Mouse (Mus musculus): Measurements from ENCODE around the gene Cpeb1. TPM values are rescaled to one million over a fixed set of nuclear protein-coding genes. Genes with fewer than 3 reads are reported as not detected.

The Cpeb1 gene
- total RNA-seq (2021) (10 to 100 TPM; 13.0 to 13.6 TPM), polyA plus RNA-seq (2012; rRNA removed) (26.1 and 34.7 TPM in 2 replicates)
- long read RNA-seq, partial matches to known transcripts: 1 of 5 reads
- long read RNA-seq, other reads (novel, unspliced or antisense): 4 of 5 reads

DNA sequence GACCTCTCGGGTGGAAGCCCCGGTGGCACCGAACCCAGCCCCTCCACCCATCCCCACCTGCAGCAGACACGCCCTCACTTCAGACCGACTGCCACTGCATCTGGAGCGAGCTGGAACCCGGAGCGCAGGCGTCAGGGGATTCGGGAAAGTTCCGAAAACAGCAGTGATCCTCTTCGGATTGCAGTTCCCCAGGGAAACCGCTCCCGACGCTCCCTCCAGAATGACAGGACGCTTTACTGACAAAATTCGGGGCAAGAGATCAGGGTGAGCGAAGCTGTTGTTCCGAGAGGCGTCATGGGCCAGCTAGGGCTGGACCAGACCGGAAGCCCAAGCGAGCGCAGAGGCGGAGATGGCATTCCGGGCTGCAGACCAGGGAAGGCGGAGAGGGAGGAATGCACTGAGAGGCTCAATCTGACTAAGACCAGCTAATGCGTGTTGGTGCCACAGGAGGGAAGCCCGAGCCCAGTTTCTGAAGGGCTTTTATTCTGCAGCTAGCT lies at the start of gene Cpeb1:
Gene Cpeb1 (minus strand): TSS at position 311 of the 497 bp plus-strand sequence.
- Histone ChIP-seq H3K4me3 (peak within 1 kb of the TSS; percentile 53), H3K36me3 (ENCODE audit: control insufficient read depth, insufficient read depth, low read length) (no peaks in the 10 kb centered on the region), H3K27ac (peak within 1 kb of the TSS; percentile 67), H3K79me2 (replicated peaks; ENCODE audit: control insufficient read depth, insufficient read depth, low read length) (no peaks in the 10 kb centered on the region), H3K9ac (ENCODE audit: low read depth, low read length) (peak within 1 kb of the TSS; percentile 65), H3K27me3 (ENCODE audit: control insufficient read depth, insufficient read depth, low read length) (peaks cover 11% of the 10 kb centered on the region), H3K4me1 (ENCODE audit: control insufficient read depth, insufficient read depth, low read length) (no peaks in the 10 kb centered on the region)
- intact Hi-C loops (cut with DNase I): loop anchor here (5.0 kb wide), 1 partner anchor 117 kb away; the partner anchor contains the start of gene Whamm
- TF ChIP-seq EP300 (IDR thresholded peaks at IDR 0.05; ENCODE audit: insufficient read depth, low read depth, low read length): 0 out of 2 replicates have a peak, but pooled peaks have one; percentile 37
- 0 out of 2 replicates have a peak, but pooled peaks have one; percentile 35 for TF ChIP-seq POLR2A (IDR thresholded peaks at IDR 0.05; ENCODE audit: insufficient read depth, low read depth, low read length)
- peak; percentile 66 for TF ChIP-seq CTCF (IDR thresholded peaks at IDR 0.05)
- DNase-seq: peak; percentile 74 to 81
- WGBS: under 1% methylated on average over 28 of the region's 28 CpGs

DNA sequence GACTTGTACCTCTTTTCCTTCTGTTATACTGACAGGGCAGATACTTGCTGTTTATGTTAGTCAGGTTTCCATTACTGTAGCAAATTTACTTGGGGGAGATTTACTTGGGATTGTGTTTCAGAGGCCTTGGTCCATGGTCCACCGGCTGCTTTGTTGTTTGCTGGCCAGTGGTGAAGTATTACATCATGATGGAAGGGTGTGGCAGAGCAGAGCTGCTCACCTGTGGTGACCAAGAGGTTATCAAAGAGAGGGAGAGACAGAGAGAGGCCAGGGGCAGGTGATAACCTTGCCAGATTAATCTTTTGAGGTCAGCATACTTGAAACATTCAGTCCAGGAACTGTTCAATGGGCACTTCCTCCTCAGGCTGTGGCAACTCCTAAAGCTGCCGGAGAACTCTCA lies 45.8 kb upstream of the Cpeb1 start:
- no peak for DNase-seq
- Histone ChIP-seq H3K9ac (ENCODE audit: low read depth, low read length) (no peak overlapping the region), H3K4me3 (no peak overlapping the region), H3K27me3 (ENCODE audit: control insufficient read depth, insufficient read depth, low read length) (no peaks in the 10 kb centered on the region), H3K79me2 (replicated peaks; ENCODE audit: control insufficient read depth, insufficient read depth, low read length) (no peaks in the 10 kb centered on the region), H3K36me3 (ENCODE audit: control insufficient read depth, insufficient read depth, low read length) (no peaks in the 10 kb centered on the region), H3K27ac (no peak overlapping the region), H3K4me1 (ENCODE audit: control insufficient read depth, insufficient read depth, low read length) (no peaks in the 10 kb centered on the region)
- WGBS: 59% methylated on average over 2 of the region's 2 CpGs
- TF ChIP-seq POLR2A (IDR thresholded peaks at IDR 0.05; ENCODE audit: insufficient read depth, low read depth, low read length) (no peak), EP300 (IDR thresholded peaks at IDR 0.05; ENCODE audit: insufficient read depth, low read depth, low read length) (no peak), CTCF (IDR thresholded peaks at IDR 0.05) (no peak)
- intact Hi-C loops (cut with DNase I): no loop called here

DNA sequence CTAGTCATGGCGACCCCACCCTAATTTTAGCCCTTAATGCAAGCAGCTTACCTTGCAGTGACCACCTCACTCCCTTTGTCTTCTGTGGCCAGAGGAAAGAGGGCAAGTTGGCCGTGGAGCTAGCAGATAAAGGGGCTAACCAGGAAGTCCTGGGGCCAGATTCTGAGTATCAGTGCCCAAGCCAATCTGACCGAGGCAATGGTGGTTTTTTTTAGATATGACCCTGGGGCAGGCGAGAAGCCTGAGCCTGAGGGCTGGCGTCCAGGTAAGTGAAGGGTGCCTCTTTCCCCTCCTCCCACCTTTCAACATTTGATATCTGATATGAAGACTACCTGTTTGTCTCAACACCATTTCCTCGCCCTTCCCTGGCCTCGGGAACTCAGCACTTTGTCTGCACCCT lies 42.9 kb upstream of the Cpeb1 start, which contains the start of gene BC048679:
Gene BC048679 (minus strand): TSS at position 101 of the 400 bp plus-strand sequence.
- no peak within 1 kb of the TSS for H3K9ac ChIP-seq (ENCODE audit: low read depth, low read length)
- WGBS: 34% methylated on average over 7 of the region's 7 CpGs
- H3K4me3 ChIP-seq: no peak within 1 kb of the TSS
- no peak within 1 kb of the TSS for H3K27ac ChIP-seq
- 0 out of 2 replicates have a peak, but pooled peaks cover 2% of the 10 kb centered on the region for H3K27me3 ChIP-seq (ENCODE audit: control insufficient read depth, insufficient read depth, low read length)
- no peaks in the 10 kb centered on the region for H3K4me1 ChIP-seq (ENCODE audit: control insufficient read depth, insufficient read depth, low read length)
- no peak for DNase-seq
- TF ChIP-seq POLR2A (IDR thresholded peaks at IDR 0.05; ENCODE audit: insufficient read depth, low read depth, low read length) (no peak), EP300 (IDR thresholded peaks at IDR 0.05; ENCODE audit: insufficient read depth, low read depth, low read length) (no peak), CTCF (IDR thresholded peaks at IDR 0.05) (no peak)
- intact Hi-C loops (cut with DNase I): no loop called here
- H3K79me2 ChIP-seq (replicated peaks; ENCODE audit: control insufficient read depth, insufficient read depth, low read length): no peaks in the 10 kb centered on the region
- no peaks in the 10 kb centered on the region for H3K36me3 ChIP-seq (ENCODE audit: control insufficient read depth, insufficient read depth, low read length)

DNA sequence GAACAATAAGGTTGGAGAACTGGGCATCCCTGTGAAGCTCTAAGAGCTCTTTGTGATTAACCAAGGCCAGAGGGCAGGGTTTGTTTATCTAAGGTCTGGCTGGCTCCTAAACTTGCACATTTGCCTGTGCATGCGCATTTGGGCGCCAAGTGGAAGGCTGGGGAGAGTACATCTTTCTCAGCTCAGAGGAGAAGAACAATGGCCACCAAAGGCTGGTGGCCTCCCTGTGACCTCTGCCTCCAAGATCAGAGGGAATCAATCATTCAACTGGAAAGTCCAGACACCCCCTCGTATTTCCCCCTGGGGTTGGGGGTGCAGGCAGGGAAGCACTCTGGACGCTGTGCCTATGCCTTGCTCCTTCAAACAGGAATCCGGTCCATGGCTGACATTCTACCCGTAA lies 41.9 kb upstream of the Cpeb1 start:
- 46% methylated on average over 6 of the region's 6 CpGs for WGBS
- H3K79me2 ChIP-seq (replicated peaks; ENCODE audit: control insufficient read depth, insufficient read depth, low read length): no peaks in the 10 kb centered on the region
- H3K27me3 ChIP-seq (ENCODE audit: control insufficient read depth, insufficient read depth, low read length): 0 out of 2 replicates have a peak, but pooled peaks cover 2% of the 10 kb centered on the region
- TF ChIP-seq EP300 (IDR thresholded peaks at IDR 0.05; ENCODE audit: insufficient read depth, low read depth, low read length) (no peak), POLR2A (IDR thresholded peaks at IDR 0.05; ENCODE audit: insufficient read depth, low read depth, low read length) (no peak), CTCF (IDR thresholded peaks at IDR 0.05) (no peak)
- no peaks in the 10 kb centered on the region for H3K36me3 ChIP-seq (ENCODE audit: control insufficient read depth, insufficient read depth, low read length)
- intact Hi-C loops (cut with DNase I): no loop called here
- DNase-seq: no peak
- no peak overlapping the region for H3K27ac ChIP-seq
- no peak overlapping the region for H3K9ac ChIP-seq (ENCODE audit: low read depth, low read length)
- H3K4me1 ChIP-seq (ENCODE audit: control insufficient read depth, insufficient read depth, low read length): no peaks in the 10 kb centered on the region
- no peak overlapping the region for H3K4me3 ChIP-seq

DNA sequence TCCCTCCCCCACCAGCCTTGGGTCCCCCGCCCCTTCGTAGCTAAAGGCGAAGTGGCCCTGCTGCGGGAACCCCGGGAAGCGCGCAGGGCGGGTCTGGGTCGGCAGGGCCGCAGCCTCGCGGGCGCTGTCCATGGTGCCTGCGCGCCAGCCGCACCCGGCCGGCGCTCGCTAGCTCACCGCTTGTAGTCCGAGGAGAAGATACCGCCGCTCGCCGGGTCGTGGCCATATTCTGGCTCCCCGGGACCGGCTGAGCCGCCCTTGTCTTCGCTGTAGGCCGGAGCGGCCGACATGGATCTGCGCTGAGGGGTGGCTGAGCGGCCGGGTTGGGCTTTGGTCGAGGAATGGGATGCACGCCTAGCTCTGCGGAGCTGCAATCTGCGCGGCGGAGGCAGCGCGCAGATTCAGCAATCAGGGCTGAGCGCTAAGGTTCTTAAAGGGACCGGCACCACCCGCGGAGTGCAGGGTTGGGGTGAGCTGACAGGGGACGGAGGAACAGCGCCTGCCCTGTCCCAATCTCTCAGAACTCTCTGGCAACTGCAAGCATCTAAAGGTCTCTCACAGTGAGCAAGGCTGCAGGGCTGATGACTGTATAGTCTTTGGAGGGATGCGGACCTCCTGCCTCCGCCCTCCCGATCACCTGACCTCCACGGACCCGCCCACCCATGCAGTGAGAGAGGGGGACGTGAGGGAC lies 38.2 kb upstream of the Cpeb1 start, which contains the start of gene Ap3b2:
Gene Ap3b2 (minus strand): TSS at position 595 of the 691 bp plus-strand sequence.
- intact Hi-C loops (cut with DNase I): no loop called here
- Histone ChIP-seq H3K4me3 (peak within 1 kb of the TSS; percentile 29; the same call in 1 of the 2 replicates), H3K36me3 (ENCODE audit: control insufficient read depth, insufficient read depth, low read length) (no peaks in the 10 kb centered on the region), H3K9ac (ENCODE audit: low read depth, low read length) (no peak within 1 kb of the TSS), H3K79me2 (replicated peaks; ENCODE audit: control insufficient read depth, insufficient read depth, low read length) (no peaks in the 10 kb centered on the region), H3K27me3 (ENCODE audit: control insufficient read depth, insufficient read depth, low read length) (0 out of 2 replicates have a peak, but pooled peaks cover 2% of the 10 kb centered on the region), H3K4me1 (ENCODE audit: control insufficient read depth, insufficient read depth, low read length) (no peaks in the 10 kb centered on the region), H3K27ac (no peak within 1 kb of the TSS)
- 1% methylated on average over 56 of the region's 57 CpGs for WGBS
- TF ChIP-seq POLR2A (IDR thresholded peaks at IDR 0.05; ENCODE audit: insufficient read depth, low read depth, low read length) (no peak), CTCF (IDR thresholded peaks at IDR 0.05) (no peak), EP300 (IDR thresholded peaks at IDR 0.05; ENCODE audit: insufficient read depth, low read depth, low read length) (no peak)
- DNase-seq: peak; percentile 57 to 69

Measured in heart, adult 2 months (tissue).